Mouse (Mus musculus): Measurements from ENCODE around the gene Ina. TPM values are rescaled to one million over a fixed set of nuclear protein-coding genes. Genes with fewer than 3 reads are reported as not detected.
A peak's percentile ranks its signal among the peaks of the same experiment; 100 is the strongest.

Gene Ina
- total RNA-seq, 2 experiments from 2014 or later: 185 to 190 TPM

- DNase-seq (ENCODE audit: low spot score in 2 of 2): peak; percentile 74 to 81
Measured at GRCm38 (mm10) chr19:47050271-47051032, 36.0 kb downstream of the Ina start, which contains the start of gene Pcgf6. Gene Pcgf6, minus strand, starts transcription at chr19:47050906.

GRCm38 (mm10) chr19:47052927-47053326, 38.4 kb downstream of the Ina start:
- DNase-seq (ENCODE audit: low spot score in 2 of 2): no peak

GRCm38 (mm10) chr19:47053471-47053870, 39.0 kb downstream of the Ina start:
- DNase-seq (ENCODE audit: low spot score in 2 of 2): no peak

- no peak for DNase-seq (ENCODE audit: low spot score in 2 of 2)
Measured at GRCm38 (mm10) chr19:47057684-47058083, 43.2 kb downstream of the Ina start.

DNA sequence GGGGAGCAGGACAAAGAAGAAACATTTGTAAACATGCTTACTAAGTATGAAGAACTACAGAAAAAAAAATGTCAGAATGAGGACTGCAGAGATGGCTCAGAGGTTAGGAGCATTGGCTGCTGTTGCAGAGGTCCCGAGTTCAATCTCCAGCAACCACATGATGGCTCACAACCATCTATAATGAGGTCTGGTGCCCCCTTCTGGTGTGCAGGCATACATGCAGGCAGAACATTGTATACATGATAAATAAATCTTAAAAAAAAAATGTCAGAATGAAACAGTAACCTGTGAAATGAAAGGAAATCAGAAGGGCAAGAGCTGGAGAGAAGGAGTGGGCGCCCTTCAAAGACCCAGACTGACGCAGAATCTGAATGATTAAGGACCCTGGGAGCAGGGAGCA, 51.4 kb downstream of the Ina start:
- no peak for DNase-seq (ENCODE audit: low spot score in 2 of 2)

GRCm38 (mm10) chr19:47067096-47067882, 52.8 kb downstream of the Ina start, which contains the start of gene Taf5:
Gene Taf5, plus strand, starts transcription at chr19:47067746.
- peak; percentile 97 for DNase-seq (ENCODE audit: low spot score in 2 of 2)

DNA sequence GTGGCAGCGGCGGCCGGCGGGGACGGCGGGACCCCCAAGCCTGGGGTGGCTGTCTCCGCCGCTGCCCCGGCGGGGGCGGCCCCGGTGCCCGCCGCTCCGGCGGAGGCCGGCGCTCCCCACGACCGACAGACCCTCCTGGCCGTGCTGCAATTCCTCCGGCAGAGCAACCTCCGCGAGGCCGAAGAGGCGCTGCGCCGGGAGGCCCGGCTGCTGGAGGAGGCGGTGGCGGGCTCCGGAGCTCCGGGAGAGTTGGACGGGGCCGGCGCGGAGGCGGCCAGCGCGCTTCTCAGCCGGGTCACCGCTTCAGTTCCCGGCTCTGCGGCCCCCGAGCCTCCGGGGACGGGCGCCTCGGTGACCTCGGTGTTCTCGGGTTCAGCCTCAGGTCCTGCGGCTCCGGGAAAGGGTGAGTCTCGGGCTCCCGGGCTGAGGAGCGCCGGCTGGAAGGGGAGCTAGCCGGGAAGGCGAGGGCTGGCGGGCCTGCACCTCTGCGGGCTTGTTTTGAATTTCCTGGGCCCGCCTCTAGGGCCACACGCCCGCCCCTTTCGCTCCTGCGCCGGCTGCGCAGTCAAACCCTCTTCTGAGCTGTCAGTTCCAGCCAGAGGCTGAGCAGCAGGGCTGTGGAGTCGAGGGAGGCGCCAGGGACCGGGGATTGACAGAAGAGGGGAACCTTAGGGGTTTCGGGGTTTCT, 53.6 kb downstream of the Ina start:
- peak; percentile 78 to 86 for DNase-seq (ENCODE audit: low spot score in 2 of 2)

Other genes starting within 250 kb of the Ina start
- 10 to 100 TPM; 68.8 to 69.3 TPM for gene Nt5c2, start 455 bp downstream of the Ina start, total RNA-seq (2021)
- gene Pcgf6, start 36.2 kb downstream of the Ina start, total RNA-seq (2021): 10 to 100 TPM; 18.9 to 19.4 TPM
- gene Taf5, start 53.0 kb downstream of the Ina start, total RNA-seq (2021): 1 to 10 TPM; 5.2 to 6.1 TPM
- gene Usmg5, start 75.9 kb downstream of the Ina start, total RNA-seq (2021): 100 to 1,000 TPM; 874 to 891 TPM
- gene Pdcd11, start 76.1 kb downstream of the Ina start, total RNA-seq (2021): 10 to 100 TPM; 17.5 to 17.7 TPM
- gene Calhm2, start 123.6 kb downstream of the Ina start, total RNA-seq (2021): 1 to 10 TPM; 3.6 to 3.9 TPM
- not detected for gene Calhm1, start 129.6 kb downstream of the Ina start, total RNA-seq (2021)
- not detected for gene Calhm3, start 143.1 kb downstream of the Ina start, total RNA-seq (2021)
- 100 to 1,000 TPM; 161 to 164 TPM for gene Neurl1a, start 164.1 kb downstream of the Ina start, total RNA-seq (2021)